Mouse (Mus musculus): ENCODE results near the gene Itpr2. TPM values are rescaled to one million over a fixed set of nuclear protein-coding genes. Genes with fewer than 3 reads are reported as not detected.

Gene Itpr2
- polyA plus RNA-seq, 1 experiment from 2014 or later = 6.0 TPM

GRCm38 (mm10) chr6:146452474-146452873 lies 49.5 kb downstream of the Itpr2 start:
- Histone ChIP-seq H3K9ac (ENCODE audit: low read length) (no peak overlapping the region), H3K36me3 (ENCODE audit: control insufficient read depth, insufficient read depth, low read length) (no peaks in the 10 kb centered on the region), H3K4me2 (ENCODE audit: low read depth) (no peak overlapping the region), H3K9me3 (ENCODE audit: control insufficient read depth, low read length) (no peaks in the 10 kb centered on the region), H3K4me3 (ENCODE audit: low read depth, low read length) (no peak overlapping the region), H3K27ac (ENCODE audit: low read depth, low read length) (no peak overlapping the region), H3K4me1 (ENCODE audit: control insufficient read depth, insufficient read depth, low read length) (no peaks in the 10 kb centered on the region), H3K27me3 (ENCODE audit: control insufficient read depth, insufficient read depth, low read length) (no peaks in the 10 kb centered on the region)
- no peak for DNase-seq (ENCODE audit: low spot score)
- WGBS = 91% methylated on average over 16 of the region's 16 CpGs
- ATAC-seq (ENCODE audit: insufficient read depth, low FRiP score, low TSS enrichment) = no peak

GRCm38 (mm10) chr6:146446032-146446704 lies 55.9 kb downstream of the Itpr2 start:
- Histone ChIP-seq H3K9ac (ENCODE audit: low read length) (no peak overlapping the region), H3K27ac (ENCODE audit: low read depth, low read length) (no peak overlapping the region), H3K36me3 (ENCODE audit: control insufficient read depth, insufficient read depth, low read length) (no peaks in the 10 kb centered on the region), H3K4me1 (ENCODE audit: control insufficient read depth, insufficient read depth, low read length) (no peaks in the 10 kb centered on the region), H3K27me3 (ENCODE audit: control insufficient read depth, insufficient read depth, low read length) (no peaks in the 10 kb centered on the region), H3K9me3 (ENCODE audit: control insufficient read depth, low read length) (no peaks in the 10 kb centered on the region), H3K4me2 (ENCODE audit: low read depth) (no peak overlapping the region), H3K4me3 (ENCODE audit: low read depth, low read length) (no peak overlapping the region)
- WGBS = 91% methylated on average over 11 of the region's 11 CpGs
- ATAC-seq (ENCODE audit: insufficient read depth, low FRiP score, low TSS enrichment) = no peak
- no peak for DNase-seq (ENCODE audit: low spot score)

- no peak overlapping the region for H3K4me3 ChIP-seq (ENCODE audit: low read depth, low read length)
- no peaks in the 10 kb centered on the region for H3K4me1 ChIP-seq (ENCODE audit: control insufficient read depth, insufficient read depth, low read length)
- no peaks in the 10 kb centered on the region for H3K27me3 ChIP-seq (ENCODE audit: control insufficient read depth, insufficient read depth, low read length)
- no peak overlapping the region for H3K4me2 ChIP-seq (ENCODE audit: low read depth)
- H3K9ac ChIP-seq (ENCODE audit: low read length) = no peak overlapping the region
- DNase-seq (ENCODE audit: low spot score) = no peak
- 48% methylated on average over 2 of the region's 2 CpGs for WGBS
- no peak for ATAC-seq (ENCODE audit: insufficient read depth, low FRiP score, low TSS enrichment)
- no peak overlapping the region for H3K27ac ChIP-seq (ENCODE audit: low read depth, low read length)
- no peaks in the 10 kb centered on the region for H3K9me3 ChIP-seq (ENCODE audit: control insufficient read depth, low read length)
- no peaks in the 10 kb centered on the region for H3K36me3 ChIP-seq (ENCODE audit: control insufficient read depth, insufficient read depth, low read length)
Observed at GRCm38 (mm10) chr6:146439826-146440225, 62.2 kb downstream of the Itpr2 start.

GRCm38 (mm10) chr6:146439071-146439818 lies 62.8 kb downstream of the Itpr2 start:
- no peaks in the 10 kb centered on the region for H3K36me3 ChIP-seq (ENCODE audit: control insufficient read depth, insufficient read depth, low read length)
- no peaks in the 10 kb centered on the region for H3K4me1 ChIP-seq (ENCODE audit: control insufficient read depth, insufficient read depth, low read length)
- H3K4me3 ChIP-seq (ENCODE audit: low read depth, low read length) = no peak overlapping the region
- H3K27me3 ChIP-seq (ENCODE audit: control insufficient read depth, insufficient read depth, low read length) = no peaks in the 10 kb centered on the region
- H3K9ac ChIP-seq (ENCODE audit: low read length) = no peak overlapping the region
- ATAC-seq (ENCODE audit: insufficient read depth, low FRiP score, low TSS enrichment) (no peak), DNase-seq (ENCODE audit: low spot score) (no peak)
- H3K27ac ChIP-seq (ENCODE audit: low read depth, low read length) = no peak overlapping the region
- H3K9me3 ChIP-seq (ENCODE audit: control insufficient read depth, low read length) = no peaks in the 10 kb centered on the region
- no peak overlapping the region for H3K4me2 ChIP-seq (ENCODE audit: low read depth)
- WGBS = 84% methylated on average over 10 of the region's 10 CpGs

GRCm38 (mm10) chr6:146438057-146438456 lies 64.0 kb downstream of the Itpr2 start:
- H3K36me3 ChIP-seq (ENCODE audit: control insufficient read depth, insufficient read depth, low read length) = no peaks in the 10 kb centered on the region
- no peak for ATAC-seq (ENCODE audit: insufficient read depth, low FRiP score, low TSS enrichment)
- 85% methylated on average over 7 of the region's 7 CpGs for WGBS
- no peaks in the 10 kb centered on the region for H3K27me3 ChIP-seq (ENCODE audit: control insufficient read depth, insufficient read depth, low read length)
- H3K4me3 ChIP-seq (ENCODE audit: low read depth, low read length) = no peak overlapping the region
- H3K9ac ChIP-seq (ENCODE audit: low read length) = no peak overlapping the region
- H3K4me2 ChIP-seq (ENCODE audit: low read depth) = no peak overlapping the region
- no peaks in the 10 kb centered on the region for H3K4me1 ChIP-seq (ENCODE audit: control insufficient read depth, insufficient read depth, low read length)
- H3K9me3 ChIP-seq (ENCODE audit: control insufficient read depth, low read length) = no peaks in the 10 kb centered on the region
- no peak for DNase-seq (ENCODE audit: low spot score)
- H3K27ac ChIP-seq (ENCODE audit: low read depth, low read length) = no peak overlapping the region

- H3K27me3 ChIP-seq (ENCODE audit: control insufficient read depth, insufficient read depth, low read length) = no peaks in the 10 kb centered on the region
- H3K4me1 ChIP-seq (ENCODE audit: control insufficient read depth, insufficient read depth, low read length) = no peaks in the 10 kb centered on the region
- DNase-seq (ENCODE audit: low spot score) (no peak), ATAC-seq (ENCODE audit: insufficient read depth, low FRiP score, low TSS enrichment) (no peak)
- H3K4me2 ChIP-seq (ENCODE audit: low read depth) = no peak overlapping the region
- H3K4me3 ChIP-seq (ENCODE audit: low read depth, low read length) = no peak overlapping the region
- WGBS = 58% methylated on average over 12 of the region's 12 CpGs
- no peak overlapping the region for H3K9ac ChIP-seq (ENCODE audit: low read length)
- H3K9me3 ChIP-seq (ENCODE audit: control insufficient read depth, low read length) = no peaks in the 10 kb centered on the region
- H3K27ac ChIP-seq (ENCODE audit: low read depth, low read length) = no peak overlapping the region
- no peaks in the 10 kb centered on the region for H3K36me3 ChIP-seq (ENCODE audit: control insufficient read depth, insufficient read depth, low read length)
Observed at GRCm38 (mm10) chr6:146436916-146437496, 65.0 kb downstream of the Itpr2 start.

GRCm38 (mm10) chr6:146434217-146434616 lies 67.8 kb downstream of the Itpr2 start:
- Histone ChIP-seq H3K4me3 (ENCODE audit: low read depth, low read length) (no peak overlapping the region), H3K4me1 (ENCODE audit: control insufficient read depth, insufficient read depth, low read length) (no peaks in the 10 kb centered on the region), H3K9me3 (ENCODE audit: control insufficient read depth, low read length) (no peaks in the 10 kb centered on the region), H3K36me3 (ENCODE audit: control insufficient read depth, insufficient read depth, low read length) (no peaks in the 10 kb centered on the region), H3K4me2 (ENCODE audit: low read depth) (no peak overlapping the region), H3K27me3 (ENCODE audit: control insufficient read depth, insufficient read depth, low read length) (no peaks in the 10 kb centered on the region), H3K27ac (ENCODE audit: low read depth, low read length) (no peak overlapping the region), H3K9ac (ENCODE audit: low read length) (no peak overlapping the region)
- 91% methylated on average over 2 of the region's 2 CpGs for WGBS
- no peak for ATAC-seq (ENCODE audit: insufficient read depth, low FRiP score, low TSS enrichment)
- DNase-seq (ENCODE audit: low spot score) = no peak

GRCm38 (mm10) chr6:146432218-146432865 lies 69.7 kb downstream of the Itpr2 start:
- WGBS = 82% methylated on average over 8 of the region's 8 CpGs
- no peak overlapping the region for H3K4me3 ChIP-seq (ENCODE audit: low read depth, low read length)

More at GRCm38 (mm10) chr6:146432218-146432865, 69.7 kb downstream of the Itpr2 start:
- Histone ChIP-seq H3K27ac (ENCODE audit: low read depth, low read length) (no peak overlapping the region), H3K27me3 (ENCODE audit: control insufficient read depth, insufficient read depth, low read length) (no peaks in the 10 kb centered on the region), H3K4me1 (ENCODE audit: control insufficient read depth, insufficient read depth, low read length) (no peaks in the 10 kb centered on the region), H3K36me3 (ENCODE audit: control insufficient read depth, insufficient read depth, low read length) (no peaks in the 10 kb centered on the region), H3K9me3 (ENCODE audit: control insufficient read depth, low read length) (no peaks in the 10 kb centered on the region), H3K4me2 (ENCODE audit: low read depth) (no peak overlapping the region), H3K9ac (ENCODE audit: low read length) (no peak overlapping the region)
- ATAC-seq (ENCODE audit: insufficient read depth, low FRiP score, low TSS enrichment) = no peak
- no peak for DNase-seq (ENCODE audit: low spot score)
